Mouse (Mus musculus) neural tube, embryonic 13.5 days (tissue): Measurements from ENCODE around the gene Rbbp4. TPM values are rescaled to one million over a fixed set of nuclear protein-coding genes. Genes with fewer than 3 reads are reported as not detected.

Experiments used
- ATAC-seq: fragments of 200-750 bp; cut with Nextera tagmentation; 2 replicates; pipeline ENCODE4 v1.8.0; 2017; ENCODE audit warnings: low read depth, mild to moderate bottlenecking, moderate TSS enrichment, moderate library complexity
- H3K27ac ChIP-seq: fragments of 300-500 bp; sonication (generic); replicated peaks from 2 replicates; pipeline ENCODE4 v1.5.1; 2015; ENCODE audit warnings: moderate library complexity, mild to moderate bottlenecking, inconsistent platforms
- H3K27me3 ChIP-seq: fragments of 300-500 bp; sonication (generic); 2 replicates; pipeline ENCODE4 v1.6.1; 2015; ENCODE audit warnings: mild to moderate bottlenecking, inconsistent platforms
- H3K36me3 ChIP-seq: fragments of 300-500 bp; sonication (generic); 2 replicates; pipeline ENCODE4 v1.6.1; 2015; ENCODE audit warnings: mild to moderate bottlenecking, inconsistent platforms
- H3K4me1 ChIP-seq: fragments of 300-500 bp; sonication (generic); replicated peaks from 2 replicates; pipeline ENCODE4 v1.6.1; 2015; ENCODE audit warnings: inconsistent platforms
- H3K4me2 ChIP-seq: fragments of 300-500 bp; sonication (generic); 2 replicates; pipeline ENCODE4 v1.6.1; 2015; ENCODE audit warnings: inconsistent platforms, mild to moderate bottlenecking, moderate library complexity
- H3K4me3 ChIP-seq: fragments of 300-500 bp; sonication (generic); 2 replicates; pipeline ENCODE4 v1.5.1; 2015; ENCODE audit warnings: mild to moderate bottlenecking, inconsistent platforms
- H3K9ac ChIP-seq: fragments of 300-500 bp; sonication (generic); 2 replicates; pipeline ENCODE4 v1.6.1; 2015; ENCODE audit warnings: moderate library complexity, mild to moderate bottlenecking, inconsistent platforms
- H3K9me3 ChIP-seq: fragments of 300-500 bp; sonication (generic); 2 replicates; pipeline ENCODE4 v1.6.1; 2016; ENCODE audit warnings: inconsistent platforms
- WGBS: fragments of 180-500 bp; shearing (Covaris S2); methylation state at CpG from one replicate; pipeline ENCODE4 v1.1.7; 2015; 5-methylcytosine and 5-hydroxymethylcytosine counted together
- polyA plus RNA-seq: library from polyadenylated mRNA; unstranded; fragments of >200 nt; fragmentation: Nextera tagmentation; extraction: Ambion mirVana; gene quantifications from 2 replicates; pipeline ENCODE4 v1.2.1, GENCODE M21; 2015

The Rbbp4 gene
- polyA plus RNA-seq, 1 experiment from 2014 or later = 344 TPM

DNA sequence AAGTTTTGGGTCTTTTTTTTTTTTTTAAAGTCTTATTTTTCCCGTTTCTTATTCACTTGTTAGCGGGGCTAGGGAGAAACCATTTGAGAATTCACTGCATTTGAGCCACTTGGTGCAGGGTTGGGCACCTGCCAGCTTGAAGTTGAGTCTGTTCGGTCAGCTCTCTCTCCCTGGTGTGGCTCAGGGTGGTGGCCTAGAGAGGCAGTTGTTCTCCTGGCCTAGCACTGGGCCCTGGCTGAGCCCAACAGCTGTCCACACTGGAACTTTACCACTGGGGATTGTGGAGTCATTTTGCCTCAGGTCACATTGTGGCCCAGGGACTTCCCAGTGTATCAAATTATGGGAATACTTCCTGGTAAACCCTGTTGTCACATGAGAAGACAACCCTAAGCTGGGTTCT is 47.1 kb downstream of the Rbbp4 start:
- Histone ChIP-seq H3K27me3 (peaks cover 21% of the 10 kb centered on the region), H3K36me3 (no peaks in the 10 kb centered on the region), H3K4me3 (peak overlapping the region; percentile 50), H3K9ac (peak overlapping the region; percentile 74; the same call in 1 of the 2 replicates), H3K4me2 (peak overlapping the region; percentile 87), H3K9me3 (no peaks in the 10 kb centered on the region), H3K27ac (no peak overlapping the region), H3K4me1 (peaks cover 27% of the 10 kb centered on the region)
- WGBS = 32% methylated on average over 3 of the region's 3 CpGs
- ATAC-seq = no peak

DNA sequence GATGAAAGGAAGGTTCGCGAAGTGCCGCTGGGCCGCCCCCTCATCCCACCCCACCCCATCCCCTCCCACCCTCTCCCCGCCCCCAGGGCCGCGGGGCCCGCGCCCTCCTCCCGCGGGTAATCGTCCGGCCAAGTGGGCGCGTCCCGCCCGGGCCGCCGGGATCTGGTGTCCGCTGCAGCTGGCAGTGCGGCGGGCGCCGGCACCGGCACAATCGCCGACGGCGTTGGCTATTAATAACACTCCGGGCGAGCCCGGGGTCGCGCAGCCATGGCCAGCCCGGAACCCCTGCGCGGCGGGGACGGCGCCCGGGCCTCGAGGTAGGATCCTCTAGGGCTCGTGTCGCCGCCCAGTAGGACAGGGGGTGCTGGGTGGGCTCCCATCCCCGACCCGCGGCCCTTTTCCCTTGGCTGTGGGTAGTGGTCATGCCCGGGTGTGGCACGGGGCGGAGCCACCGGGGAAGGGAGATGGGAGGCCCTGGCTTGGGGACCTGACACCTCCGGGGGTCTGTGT is 47.6 kb downstream of the Rbbp4 start, which contains the start of gene Sync:
Sync (plus strand) TSS at position 146 of the 510 bp plus-strand sequence.
- Histone ChIP-seq H3K9me3 (no peaks in the 10 kb centered on the region), H3K4me1 (peaks cover 27% of the 10 kb centered on the region), H3K9ac (peak within 1 kb of the TSS; percentile 74), H3K27me3 (peaks cover 21% of the 10 kb centered on the region), H3K4me2 (peak within 1 kb of the TSS; percentile 87), H3K4me3 (peak within 1 kb of the TSS; percentile 50), H3K27ac (peak within 1 kb of the TSS; percentile 28; the same call in 1 of the 2 replicates), H3K36me3 (no peaks in the 10 kb centered on the region)
- ATAC-seq = peak; percentile 72
- 1% methylated on average over 52 of the region's 53 CpGs for WGBS

DNA sequence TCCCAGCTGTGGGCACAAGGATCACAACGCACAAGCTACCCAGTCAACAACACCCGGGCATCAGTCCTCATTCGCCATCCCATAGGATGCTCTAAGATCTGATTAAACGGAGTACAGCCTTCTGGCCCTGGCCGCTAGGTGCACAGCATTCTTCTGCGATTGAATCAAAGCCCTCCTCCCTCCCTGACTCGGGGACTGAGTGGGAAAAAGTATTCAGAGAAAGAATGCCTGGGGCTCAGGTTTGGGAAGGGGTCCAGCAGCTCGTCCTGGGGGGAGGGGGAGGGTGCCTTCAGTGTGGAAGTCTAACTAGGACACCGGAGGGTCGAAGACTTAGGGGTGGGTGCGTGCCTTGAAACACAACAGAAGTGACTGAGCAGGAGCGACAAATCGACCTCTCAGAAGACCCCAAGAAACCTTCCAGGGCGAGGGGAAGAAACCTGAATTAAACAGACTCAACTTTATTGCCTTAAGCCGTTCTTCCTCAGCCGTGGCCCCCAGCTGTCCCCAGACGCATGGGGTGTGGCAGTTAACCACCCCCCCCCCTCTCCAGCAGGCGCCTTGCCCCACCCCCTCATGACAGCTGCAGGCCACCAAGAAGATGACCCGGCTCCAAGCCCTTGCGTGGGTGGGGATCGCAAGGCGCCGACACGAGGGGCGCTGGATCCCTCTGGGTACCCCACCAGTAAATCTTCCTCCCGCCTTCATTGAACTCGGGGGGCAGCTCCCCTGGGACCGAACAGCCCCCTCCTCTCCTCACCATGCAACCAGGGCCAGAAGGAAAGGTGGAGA is 48.3 kb downstream of the Rbbp4 start:
- Histone ChIP-seq H3K27me3 (peaks cover 21% of the 10 kb centered on the region), H3K4me2 (peak overlapping the region; percentile 87), H3K9me3 (no peaks in the 10 kb centered on the region), H3K36me3 (no peaks in the 10 kb centered on the region), H3K27ac (peak overlapping the region; percentile 28; the same call in 1 of the 2 replicates), H3K9ac (peak overlapping the region; percentile 74), H3K4me3 (peak overlapping the region; percentile 50), H3K4me1 (peaks cover 27% of the 10 kb centered on the region)
- peak; percentile 51 for ATAC-seq
- 4% methylated on average over 28 of the region's 28 CpGs for WGBS

DNA sequence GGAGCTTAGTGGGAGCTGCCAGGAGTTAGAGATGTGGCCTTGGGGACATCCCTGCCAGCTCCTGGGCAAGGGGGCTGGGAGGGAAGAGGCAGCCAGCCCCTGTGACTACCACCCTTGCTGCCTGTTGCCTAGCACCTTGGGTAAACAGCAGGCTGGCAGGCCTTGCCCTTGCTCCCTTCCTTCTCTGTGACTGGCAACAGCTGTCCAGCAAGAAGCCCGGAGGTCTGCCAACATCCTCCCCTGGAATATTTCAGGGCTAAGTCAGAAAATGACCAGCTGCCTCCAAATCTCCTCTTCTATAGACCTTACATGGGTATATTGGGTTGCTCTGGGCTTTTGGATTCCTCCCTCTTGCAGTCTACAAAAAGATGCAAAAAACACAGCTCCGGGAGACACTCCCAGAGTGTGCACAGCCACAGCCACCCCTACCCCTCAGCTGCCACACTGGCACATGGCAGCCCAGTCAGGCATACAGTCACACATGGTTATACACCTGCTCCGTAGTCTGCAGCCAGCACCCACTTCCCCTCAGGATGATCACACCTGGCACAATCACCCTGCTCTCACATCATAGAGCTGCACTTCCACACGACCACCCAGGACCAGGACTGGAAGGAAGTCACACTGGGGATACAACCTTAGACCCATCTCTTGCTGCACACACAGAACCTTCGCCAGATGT is 49.0 kb downstream of the Rbbp4 start:
- Histone ChIP-seq H3K27ac (no peak overlapping the region), H3K4me3 (no peak overlapping the region), H3K9ac (0 out of 2 replicates have a peak overlapping the region, but pooled peaks have one; percentile 74), H3K4me2 (peak overlapping the region; percentile 87), H3K27me3 (peaks cover 21% of the 10 kb centered on the region), H3K36me3 (no peaks in the 10 kb centered on the region), H3K4me1 (peaks cover 27% of the 10 kb centered on the region), H3K9me3 (no peaks in the 10 kb centered on the region)
- 0 out of 2 replicates have a peak, but pooled peaks have one; percentile 34 for ATAC-seq
- 66% methylated on average over 5 of the region's 5 CpGs for WGBS

DNA sequence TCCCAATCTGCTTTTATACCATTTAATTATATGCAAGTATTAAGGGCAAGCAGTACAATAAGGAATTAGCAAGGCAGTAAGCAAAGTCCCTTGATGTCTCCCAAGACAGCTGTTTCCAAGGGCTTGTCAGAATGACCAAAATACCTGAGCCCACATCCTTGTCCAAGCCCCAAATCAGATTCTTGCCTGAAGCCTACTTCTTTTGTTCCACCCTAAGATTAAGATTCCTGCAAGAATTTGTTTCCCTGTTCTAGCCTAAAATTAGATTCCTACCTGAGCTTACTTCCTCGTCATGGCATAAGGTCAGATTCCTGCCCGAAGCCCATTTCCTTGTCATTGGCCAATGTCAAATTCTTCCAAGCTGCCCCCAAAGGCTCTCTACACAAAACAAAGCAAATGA is 50.5 kb downstream of the Rbbp4 start:
- Histone ChIP-seq H3K36me3 (no peaks in the 10 kb centered on the region), H3K27me3 (peaks cover 21% of the 10 kb centered on the region), H3K4me2 (no peak overlapping the region), H3K9ac (no peak overlapping the region), H3K27ac (no peak overlapping the region), H3K9me3 (no peaks in the 10 kb centered on the region), H3K4me1 (peaks cover 27% of the 10 kb centered on the region), H3K4me3 (no peak overlapping the region)
- ATAC-seq = no peak
- 89% methylated on average over 2 of the region's 2 CpGs for WGBS

DNA sequence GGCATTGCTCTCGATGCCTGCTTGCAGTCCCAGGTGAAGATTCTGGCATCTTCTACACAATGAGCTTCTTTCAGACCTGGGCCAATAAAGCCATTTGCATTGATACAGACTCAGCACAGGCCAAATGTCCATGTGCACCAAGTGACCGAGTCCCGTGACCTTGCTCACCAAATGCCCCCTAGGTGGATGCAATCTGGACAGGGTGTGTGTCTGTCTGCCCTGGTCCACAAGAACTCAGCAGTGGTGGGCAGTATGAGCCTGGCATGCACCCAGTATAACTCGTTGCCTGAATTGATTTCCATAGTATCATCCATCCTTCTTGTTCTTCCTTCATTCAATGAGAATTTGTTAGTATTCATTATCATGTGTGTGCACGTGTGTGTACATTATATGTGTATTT is 51.9 kb downstream of the Rbbp4 start:
- Histone ChIP-seq H3K4me3 (no peak overlapping the region), H3K4me2 (no peak overlapping the region), H3K27ac (no peak overlapping the region), H3K4me1 (peaks cover 26% of the 10 kb centered on the region), H3K9me3 (no peaks in the 10 kb centered on the region), H3K9ac (no peak overlapping the region), H3K27me3 (peaks cover 18% of the 10 kb centered on the region), H3K36me3 (no peaks in the 10 kb centered on the region)
- no peak for ATAC-seq
- 78% methylated on average over 5 of the region's 5 CpGs for WGBS

DNA sequence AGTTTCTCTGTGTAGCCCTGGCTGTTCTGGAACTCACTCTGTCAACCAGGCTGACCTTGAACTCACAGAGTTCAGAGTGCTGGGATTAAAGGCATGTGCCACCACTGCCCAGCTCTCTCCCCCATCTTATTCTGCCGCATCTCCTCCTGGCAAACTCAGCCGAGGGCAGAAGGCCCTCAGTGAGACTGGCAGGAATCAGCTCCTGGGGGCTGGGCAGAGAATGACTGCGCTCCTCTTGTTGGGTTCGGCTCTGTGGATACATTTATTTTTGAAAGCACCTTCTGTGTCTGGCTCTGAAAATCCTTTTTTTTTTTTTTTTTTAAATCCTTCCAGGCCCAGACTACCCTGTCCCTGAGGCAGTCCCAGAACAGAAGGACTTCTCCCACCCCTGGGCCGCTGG is 52.4 kb downstream of the Rbbp4 start:
- Histone ChIP-seq H3K27ac (no peak overlapping the region), H3K27me3 (peaks cover 15% of the 10 kb centered on the region), H3K4me1 (peaks cover 22% of the 10 kb centered on the region), H3K9ac (no peak overlapping the region), H3K4me2 (no peak overlapping the region), H3K4me3 (no peak overlapping the region), H3K9me3 (no peaks in the 10 kb centered on the region), H3K36me3 (no peaks in the 10 kb centered on the region)
- WGBS = 84% methylated on average over 5 of the region's 5 CpGs
- ATAC-seq = no peak

DNA sequence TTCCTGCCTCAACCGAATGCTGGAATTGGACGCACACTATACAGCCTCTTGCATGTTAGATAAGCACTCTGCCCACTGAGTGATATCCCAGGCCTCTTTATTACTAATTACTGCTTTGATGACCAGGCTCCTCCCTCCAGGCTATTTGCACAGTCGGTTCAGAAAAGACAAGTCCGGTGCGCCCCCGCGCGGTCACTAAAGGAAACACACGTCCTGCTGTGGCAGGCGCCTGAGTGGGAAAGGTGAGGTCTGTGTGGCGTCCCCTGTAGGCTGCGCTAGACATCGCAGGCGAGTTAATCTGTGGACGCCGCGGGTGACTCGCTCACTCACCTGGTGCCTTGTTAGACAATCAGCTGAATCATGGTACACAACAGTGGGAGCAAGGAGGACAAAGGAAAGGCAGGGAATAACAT is 58.7 kb downstream of the Rbbp4 start:
- H3K4me3 ChIP-seq = no peak overlapping the region
- peaks cover 3% of the 10 kb centered on the region; the same call in 1 of the 2 replicates for H3K4me1 ChIP-seq
- H3K9me3 ChIP-seq = no peaks in the 10 kb centered on the region
- H3K36me3 ChIP-seq = no peaks in the 10 kb centered on the region
- ATAC-seq = peak; percentile 72
- no peak overlapping the region for H3K9ac ChIP-seq
- no peak overlapping the region; the same call in 1 of the 2 replicates for H3K4me2 ChIP-seq
- WGBS = 2% methylated on average over 18 of the region's 18 CpGs
- no peak overlapping the region for H3K27ac ChIP-seq
- no peaks in the 10 kb centered on the region for H3K27me3 ChIP-seq

DNA sequence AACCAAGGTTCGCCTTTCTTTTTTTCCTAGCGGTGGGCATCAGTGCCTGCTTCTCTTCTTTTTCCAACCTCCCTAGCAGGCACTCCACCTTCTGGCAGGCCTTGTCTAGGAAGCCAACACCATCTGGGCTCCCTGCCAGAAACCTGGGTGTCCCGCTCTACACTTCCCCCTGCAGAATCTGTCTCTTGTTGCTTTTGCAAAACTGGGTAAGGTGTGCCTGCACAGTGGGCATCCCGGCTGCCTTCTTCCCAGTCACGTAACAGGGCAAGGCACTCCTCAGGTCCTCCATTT is 62.5 kb downstream of the Rbbp4 start:
- WGBS = 47% methylated on average over 5 of the region's 5 CpGs
- Histone ChIP-seq H3K27ac (no peak overlapping the region), H3K4me3 (no peak overlapping the region), H3K4me1 (peaks cover 3% of the 10 kb centered on the region; the same call in 1 of the 2 replicates), H3K4me2 (no peak overlapping the region), H3K36me3 (no peaks in the 10 kb centered on the region), H3K27me3 (no peaks in the 10 kb centered on the region), H3K9me3 (no peaks in the 10 kb centered on the region), H3K9ac (no peak overlapping the region)
- ATAC-seq = no peak

DNA sequence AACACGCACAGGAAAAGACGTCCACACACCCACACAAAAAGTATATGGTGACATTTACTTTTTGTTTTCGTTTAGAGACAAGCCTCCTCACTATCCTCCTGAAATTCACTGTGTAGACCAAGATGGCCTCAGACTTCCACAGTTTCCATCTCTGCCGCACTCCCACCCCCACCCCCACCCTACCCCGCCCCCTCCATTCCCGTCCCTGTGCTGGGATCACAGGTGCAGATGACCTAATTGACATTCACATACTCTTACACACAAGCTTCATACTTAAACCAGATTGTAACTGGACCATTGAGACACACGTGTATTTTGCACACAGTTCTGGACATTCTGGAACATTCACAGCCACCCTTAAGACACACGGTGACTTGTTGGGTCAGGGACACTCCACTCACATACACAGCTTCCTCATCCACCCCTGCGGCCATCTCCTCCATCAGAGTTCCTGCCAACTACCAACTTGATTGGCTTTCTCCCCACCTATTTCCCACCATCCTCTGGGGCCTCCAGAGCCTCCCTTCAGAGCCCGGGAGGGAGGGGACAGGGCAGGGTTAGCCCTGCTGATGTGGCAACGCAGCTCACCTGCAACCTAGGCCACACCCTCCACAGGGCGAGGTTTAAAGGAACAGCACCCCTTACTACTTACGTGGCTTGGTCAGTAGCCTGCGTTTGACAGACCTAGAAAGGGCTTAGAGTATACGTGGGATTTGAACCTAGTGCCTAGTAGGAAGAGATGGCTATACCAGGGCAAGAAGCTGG is 63.0 kb downstream of the Rbbp4 start:
- H3K4me2 ChIP-seq = no peak overlapping the region
- no peaks in the 10 kb centered on the region for H3K27me3 ChIP-seq
- H3K4me3 ChIP-seq = no peak overlapping the region
- ATAC-seq = no peak
- H3K36me3 ChIP-seq = no peaks in the 10 kb centered on the region
- WGBS = 34% methylated on average over 15 of the region's 15 CpGs
- H3K4me1 ChIP-seq = peaks cover 3% of the 10 kb centered on the region; the same call in 1 of the 2 replicates
- no peaks in the 10 kb centered on the region for H3K9me3 ChIP-seq
- no peak overlapping the region for H3K27ac ChIP-seq
- no peak overlapping the region for H3K9ac ChIP-seq

DNA sequence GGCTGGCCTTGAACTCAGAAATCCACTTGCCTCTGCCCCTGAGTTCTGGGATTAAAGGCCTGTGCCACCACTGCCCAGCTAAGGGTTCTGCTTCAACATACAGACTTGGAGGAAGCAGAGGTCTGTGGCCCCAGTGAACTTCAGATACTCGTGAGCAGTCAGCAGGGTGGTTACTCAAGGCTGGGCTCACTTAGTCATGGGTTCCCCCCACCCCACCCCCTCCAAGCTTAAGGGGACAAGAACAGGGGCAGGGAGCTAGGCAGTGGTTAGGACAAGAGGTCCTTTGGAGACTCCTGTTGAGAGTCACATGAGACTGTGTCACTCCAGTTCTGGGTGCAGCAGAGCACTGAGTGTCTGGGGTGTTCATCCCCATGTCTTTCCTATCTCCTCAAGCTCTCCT is 66.5 kb downstream of the Rbbp4 start:
- Histone ChIP-seq H3K4me3 (no peak overlapping the region), H3K9me3 (no peaks in the 10 kb centered on the region), H3K4me2 (no peak overlapping the region), H3K9ac (no peak overlapping the region), H3K36me3 (no peaks in the 10 kb centered on the region), H3K4me1 (peaks cover 1% of the 10 kb centered on the region), H3K27ac (no peak overlapping the region), H3K27me3 (no peaks in the 10 kb centered on the region)
- ATAC-seq = no peak
- 46% methylated on average over 1 of the region's 1 CpGs for whole genome bisulfite sequencing

DNA sequence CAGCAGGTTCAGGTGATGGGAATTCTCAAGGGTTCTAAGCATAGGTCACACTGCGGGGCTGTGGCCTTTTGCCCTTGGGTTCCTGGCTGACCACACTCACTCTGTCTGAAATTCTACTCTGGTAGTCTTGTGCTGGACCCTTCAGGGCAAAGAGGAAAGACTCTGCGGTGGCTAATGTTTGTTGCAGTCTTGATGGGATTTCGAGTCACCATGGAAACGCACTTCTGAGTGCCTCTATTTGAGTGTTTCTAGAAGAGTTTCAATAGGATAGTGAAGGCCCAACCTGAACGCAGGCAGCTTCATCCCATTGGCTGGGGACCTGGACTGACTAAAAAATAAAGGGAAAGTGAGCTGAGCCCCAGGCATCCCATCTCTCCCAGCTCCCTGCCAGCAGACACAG is 68.3 kb downstream of the Rbbp4 start:
- H3K4me1 ChIP-seq = peaks cover 9% of the 10 kb centered on the region
- H3K27ac ChIP-seq = no peak overlapping the region
- H3K9me3 ChIP-seq = no peaks in the 10 kb centered on the region
- 65% methylated on average over 5 of the region's 5 CpGs for WGBS
- no peaks in the 10 kb centered on the region for H3K36me3 ChIP-seq
- H3K4me3 ChIP-seq = no peak overlapping the region
- no peak for ATAC-seq
- no peak overlapping the region for H3K9ac ChIP-seq
- no peak overlapping the region for H3K4me2 ChIP-seq
- no peaks in the 10 kb centered on the region for H3K27me3 ChIP-seq
